Mouse (Mus musculus) liver, postnatal 0 days (tissue): Measurements from ENCODE around the gene Clybl. TPM values are rescaled to one million over a fixed set of nuclear protein-coding genes. Genes with fewer than 3 reads are reported as not detected.

Experiments used
- ATAC-seq: fragments of 200-750 bp; cut with Nextera tagmentation; 2 replicates; pipeline ENCODE4 v1.8.0; 2017; ENCODE audit warnings: mild to moderate bottlenecking, moderate library complexity
- DNase-seq: peaks from one replicate; pipeline ENCODE4 v3.0.0-alpha.2; 2016
- H3K27ac ChIP-seq: fragments of 300-500 bp; sonication (generic); 2 replicates; pipeline ENCODE4 v1.5.1; 2014; ENCODE audit warnings: antibody characterized with exemption, moderate library complexity, mild to moderate bottlenecking, low read depth
- H3K27me3 ChIP-seq: fragments of 300-500 bp; sonication (generic); 2 replicates; pipeline ENCODE4 v1.6.1; 2014; ENCODE audit warnings: low read length, control low read depth, mixed read lengths; ENCODE audit not compliant: insufficient read depth
- H3K36me3 ChIP-seq: fragments of 300-500 bp; sonication (generic); replicated peaks from 2 replicates; pipeline ENCODE4 v1.6.1; 2014; ENCODE audit warnings: mild to moderate bottlenecking, control low read depth, low read length, moderate library complexity, mixed read lengths; ENCODE audit not compliant: insufficient read depth
- H3K4me1 ChIP-seq: fragments of 300-500 bp; sonication (generic); 2 replicates; pipeline ENCODE4 v1.6.1; 2014; ENCODE audit warnings: antibody characterized with exemption, mild to moderate bottlenecking, control low read depth; ENCODE audit not compliant: insufficient read depth
- H3K4me2 ChIP-seq: fragments of 300-500 bp; sonication (generic); 2 replicates; pipeline ENCODE4 v1.6.1; 2014; ENCODE audit warnings: low read depth, mild to moderate bottlenecking, low read length, moderate library complexity, mixed read lengths
- H3K4me3 ChIP-seq: fragments of 300-500 bp; sonication (generic); 2 replicates; pipeline ENCODE4 v1.5.1; 2014; ENCODE audit warnings: low read depth, low read length
- H3K9ac ChIP-seq: fragments of 300-500 bp; sonication (generic); replicated peaks from 2 replicates; pipeline ENCODE4 v1.6.1; 2014; ENCODE audit warnings: mild to moderate bottlenecking, moderate library complexity
- H3K9me3 ChIP-seq: fragments of 300-500 bp; sonication (generic); 2 replicates; pipeline ENCODE4 v1.6.1; 2016; ENCODE audit warnings: mild to moderate bottlenecking, control low read depth, low read length, mixed read lengths
- CTCF ChIP-seq: sonication (generic); IDR thresholded peaks from 2 replicates; pipeline ENCODE4 v1.5.1; 2016; ENCODE audit warnings: antibody characterized with exemption, low read depth
- EP300 ChIP-seq: IDR thresholded peaks from 2 replicates; pipeline ENCODE4 v1.6.1; 2016; ENCODE audit warnings: antibody characterized with exemption, low read depth, mild to moderate bottlenecking
- WGBS: fragments of 180-500 bp; shearing (Covaris S2); extraction: QIAGEN DNeasy Blood & Tissue Kit; methylation state at CpG from one replicate; pipeline ENCODE4 v1.1.7; 2014; ENCODE audit not compliant: insufficient replicate concordance; 5-methylcytosine and 5-hydroxymethylcytosine counted together
- polyA plus RNA-seq: library from polyadenylated mRNA; unstranded; fragments of >200 nt; fragmentation: Nextera tagmentation; extraction: Ambion mirVana; gene quantifications from 2 replicates; pipeline ENCODE4 v1.2.1, GENCODE M21; 2015

Gene Clybl
- polyA plus RNA-seq, 1 experiment from 2014 or later = 36.0 TPM

DNA sequence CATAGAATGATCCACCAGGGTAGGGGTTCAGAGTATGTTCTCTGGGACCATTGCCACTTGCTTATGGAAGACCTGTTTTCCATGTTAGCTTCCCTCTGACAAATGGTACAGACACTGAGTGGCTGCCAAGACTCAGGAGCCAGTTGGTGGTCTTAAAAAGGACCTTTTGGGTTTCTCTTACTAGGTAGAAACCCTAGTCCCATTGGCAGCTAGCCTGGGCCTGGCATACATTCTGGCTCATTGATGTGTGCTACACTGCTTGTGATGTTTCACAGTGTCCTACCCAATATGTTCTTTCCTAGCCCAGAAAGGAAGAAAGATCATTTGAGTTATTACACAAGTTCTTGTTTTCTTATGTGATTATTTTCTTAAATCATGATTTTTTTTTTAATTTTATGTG, 69.8 kb downstream of the Clybl start:
- Histone ChIP-seq H3K4me1 (no peaks in the 10 kb centered on the region), H3K27ac (no peak overlapping the region), H3K27me3 (peaks cover 18% of the 10 kb centered on the region), H3K9ac (no peak overlapping the region), H3K4me3 (no peak overlapping the region), H3K9me3 (no peaks in the 10 kb centered on the region), H3K36me3 (no peaks in the 10 kb centered on the region), H3K4me2 (no peak overlapping the region)
- DNase-seq (no peak), ATAC-seq (no peak)
- TF ChIP-seq EP300 (no peak), CTCF (no peak)

- H3K27ac ChIP-seq = no peak overlapping the region
- no peaks in the 10 kb centered on the region for H3K4me1 ChIP-seq
- no peaks in the 10 kb centered on the region for H3K9me3 ChIP-seq
- DNase-seq (no peak), ATAC-seq (no peak)
- no peak for TF ChIP-seq EP300
- H3K9ac ChIP-seq = no peak overlapping the region
- WGBS = 14% methylated on average over 21 of the region's 21 CpGs
- no peaks in the 10 kb centered on the region for H3K36me3 ChIP-seq
- no peak overlapping the region for H3K4me3 ChIP-seq
- peaks cover 19% of the 10 kb centered on the region for H3K27me3 ChIP-seq
- no peak overlapping the region for H3K4me2 ChIP-seq
Observed at GRCm38 (mm10) chr14:122255562-122256260, 74.2 kb downstream of the Clybl start.

- Histone ChIP-seq H3K4me2 (no peak overlapping the region), H3K9ac (no peak overlapping the region), H3K36me3 (no peaks in the 10 kb centered on the region), H3K9me3 (no peaks in the 10 kb centered on the region), H3K4me3 (no peak overlapping the region), H3K27me3 (peaks cover 19% of the 10 kb centered on the region), H3K27ac (no peak overlapping the region), H3K4me1 (no peaks in the 10 kb centered on the region)
- 42% methylated on average over 8 of the region's 8 CpGs for WGBS
- TF ChIP-seq EP300 (no peak), CTCF (no peak)
- DNase-seq (no peak), ATAC-seq (no peak)
Observed at GRCm38 (mm10) chr14:122256261-122256634, 74.7 kb downstream of the Clybl start.

DNA sequence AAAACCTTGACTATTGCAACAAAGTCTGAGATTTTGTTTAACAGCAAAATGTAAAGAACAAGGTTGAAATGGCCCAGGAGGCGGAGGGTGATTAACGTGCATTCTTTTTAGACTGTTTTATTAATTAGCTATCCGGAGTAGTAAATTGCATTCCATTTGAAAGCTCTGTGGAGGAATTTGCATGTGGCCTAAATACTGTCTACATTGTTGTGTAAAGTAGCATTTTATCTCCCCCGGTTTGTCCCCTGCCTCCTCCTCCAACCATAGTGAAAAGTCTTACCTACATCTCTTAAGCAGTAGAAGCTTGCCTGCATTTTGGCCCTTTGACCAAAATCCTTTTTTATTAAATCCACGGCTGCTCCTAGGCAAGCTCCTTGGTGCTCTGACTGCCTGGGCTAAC, 76.8 kb downstream of the Clybl start:
- WGBS = 72% methylated on average over 5 of the region's 5 CpGs

GRCm38 (mm10) chr14:122261250-122261649, 79.7 kb downstream of the Clybl start:
- peaks cover 2% of the 10 kb centered on the region for H3K27me3 ChIP-seq
- H3K27ac ChIP-seq = no peak overlapping the region
- no peak overlapping the region for H3K4me3 ChIP-seq
- no peak for ATAC-seq
- no peaks in the 10 kb centered on the region for H3K4me1 ChIP-seq
- DNase-seq = no peak
- no peak overlapping the region for H3K4me2 ChIP-seq
- WGBS = 35% methylated on average over 1 of the region's 1 CpGs
- no peak for TF ChIP-seq CTCF
- no peak for TF ChIP-seq EP300
- H3K9ac ChIP-seq = no peak overlapping the region
- H3K9me3 ChIP-seq = no peaks in the 10 kb centered on the region
- H3K36me3 ChIP-seq = no peaks in the 10 kb centered on the region

More for the DNA sequence above, 76.8 kb downstream of the Clybl start:
- no peaks in the 10 kb centered on the region for H3K4me1 ChIP-seq
- TF ChIP-seq EP300 = no peak
- no peak for TF ChIP-seq CTCF
- ATAC-seq = no peak
- H3K27ac ChIP-seq = no peak overlapping the region
- no peak overlapping the region for H3K9ac ChIP-seq
- no peak overlapping the region for H3K4me3 ChIP-seq
- H3K4me2 ChIP-seq = no peak overlapping the region
- no peak for DNase-seq
- no peaks in the 10 kb centered on the region for H3K36me3 ChIP-seq
- H3K9me3 ChIP-seq = no peaks in the 10 kb centered on the region
- H3K27me3 ChIP-seq = peaks cover 19% of the 10 kb centered on the region

DNA sequence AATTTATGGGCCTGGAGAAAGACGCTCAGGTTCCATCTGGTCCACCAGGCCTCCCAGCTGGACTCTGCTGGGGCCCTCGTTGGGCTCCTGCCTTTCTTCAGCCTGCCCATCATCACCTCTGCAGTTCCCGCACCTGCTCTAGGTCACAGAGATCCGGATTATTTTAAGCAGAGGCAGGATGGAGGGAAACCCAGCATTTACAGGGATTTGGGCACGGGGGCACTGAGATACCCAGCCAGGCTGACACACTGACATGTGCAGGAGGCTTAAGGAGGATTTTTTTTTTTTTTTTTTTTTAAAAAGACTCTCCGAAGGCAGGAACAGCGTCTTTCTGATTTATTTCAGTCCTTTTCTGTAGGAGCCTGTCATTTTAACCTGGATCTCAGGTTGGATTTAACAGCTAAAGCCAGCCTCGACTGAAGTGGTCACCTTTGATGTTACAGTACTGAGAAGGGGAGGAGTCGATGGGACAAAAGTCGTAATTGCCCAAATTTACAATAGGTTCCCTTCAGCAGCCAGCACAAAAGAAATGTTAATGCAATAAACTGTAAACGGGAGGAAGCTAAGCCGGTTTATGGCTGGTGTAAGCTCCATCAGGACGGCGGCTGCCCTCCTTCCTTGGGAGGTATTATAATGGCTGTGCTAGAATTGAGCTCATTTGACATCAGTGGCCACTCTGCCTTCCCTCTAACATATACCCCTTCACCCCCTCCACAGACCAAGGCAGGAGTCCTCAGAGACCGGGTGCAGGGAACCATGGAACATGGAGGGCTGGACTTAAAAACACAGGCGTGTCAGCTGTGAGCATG, 81.6 kb downstream of the Clybl start:
- 74% methylated on average over 16 of the region's 16 CpGs for WGBS
- Histone ChIP-seq H3K9ac (no peak overlapping the region), H3K4me2 (no peak overlapping the region), H3K36me3 (no peaks in the 10 kb centered on the region), H3K9me3 (no peaks in the 10 kb centered on the region), H3K27me3 (no peaks in the 10 kb centered on the region), H3K4me3 (no peak overlapping the region), H3K27ac (no peak overlapping the region), H3K4me1 (no peaks in the 10 kb centered on the region)
- no peak for ATAC-seq
- DNase-seq = no peak
- TF ChIP-seq EP300 = no peak
- no peak for TF ChIP-seq CTCF
